Mouse (Mus musculus): Measurements from ENCODE around the gene Gm11992. TPM values are rescaled to one million over a fixed set of nuclear protein-coding genes. Genes with fewer than 3 reads are reported as not detected.

The Gm11992 gene
- total and polyA plus RNA-seq, 3 experiments = 0.55 to 1.1 (median 0.57) TPM

DNA sequence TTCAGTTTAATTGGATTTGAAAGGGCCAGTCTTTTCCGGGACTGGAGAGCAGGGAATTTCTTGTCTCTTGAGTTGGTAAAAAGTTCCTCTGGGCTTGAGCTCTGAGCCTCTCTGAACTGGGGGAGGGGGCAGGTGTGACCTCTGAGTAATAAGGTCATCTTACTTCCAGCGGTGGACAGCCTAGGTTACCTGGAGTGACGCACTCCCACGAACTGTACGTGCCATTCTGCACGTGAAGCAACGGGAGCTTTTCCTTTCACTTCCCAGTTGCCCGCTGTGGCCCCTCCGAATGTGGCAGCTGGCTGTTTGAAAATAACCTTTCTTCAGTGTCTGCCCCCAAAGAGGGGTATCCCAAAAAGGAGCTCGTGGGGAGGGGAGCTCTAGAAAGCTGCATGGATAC is 67.7 kb downstream of the Gm11992 start:
- no peak overlapping the region for H3K9ac ChIP-seq (ENCODE audit: low read depth, low read length)
- H3K36me3 ChIP-seq (ENCODE audit: control insufficient read depth, insufficient read depth, low read length) = no peaks in the 10 kb centered on the region
- TF ChIP-seq CTCF (IDR thresholded peaks at IDR 0.05) (no peak), EP300 (IDR thresholded peaks at IDR 0.05; ENCODE audit: insufficient read depth, low read depth, low read length) (no peak), POLR2A (IDR thresholded peaks at IDR 0.05; ENCODE audit: insufficient read depth, low read depth, low read length) (no peak)
- DNase-seq = no peak
- intact Hi-C loops (cut with DNase I) = no loop called here
- H3K4me3 ChIP-seq = no peak overlapping the region
- 9% methylated on average over 10 of the region's 10 CpGs for WGBS
- H3K27me3 ChIP-seq (ENCODE audit: control insufficient read depth, insufficient read depth, low read length) = no peaks in the 10 kb centered on the region
- no peaks in the 10 kb centered on the region for H3K79me2 ChIP-seq (replicated peaks; ENCODE audit: control insufficient read depth, insufficient read depth, low read length)
- H3K27ac ChIP-seq = no peak overlapping the region
- H3K4me1 ChIP-seq (ENCODE audit: control insufficient read depth, insufficient read depth, low read length) = peaks cover 4% of the 10 kb centered on the region; the same call in 1 of the 2 replicates

DNA sequence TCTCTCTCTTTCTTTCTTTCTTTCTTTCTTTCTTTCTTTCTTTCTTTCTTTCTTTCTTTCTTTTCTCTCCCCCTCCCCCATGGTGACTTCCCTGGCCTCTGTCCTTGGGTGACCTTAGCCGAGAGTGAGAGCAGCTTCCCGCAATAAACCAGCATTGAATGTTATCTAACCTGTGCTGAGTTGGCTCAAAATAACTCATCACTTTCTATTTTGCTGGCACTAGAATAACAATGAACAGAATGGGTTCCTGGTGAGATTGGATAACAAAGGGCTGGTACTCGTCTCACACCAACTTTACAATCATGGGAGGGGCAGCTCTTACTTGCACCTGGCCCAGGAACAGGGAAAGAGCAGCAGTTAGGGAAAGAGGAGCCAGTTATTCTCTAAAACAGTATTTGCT is 68.5 kb downstream of the Gm11992 start:
- intact Hi-C loops (cut with DNase I) = loop anchor here (1.0 kb wide), 1 partner anchor 106 kb away; the partner anchor contains the start of gene Hus1
- TF ChIP-seq CTCF (IDR thresholded peaks at IDR 0.05) = no peak
- no peak for TF ChIP-seq EP300 (IDR thresholded peaks at IDR 0.05; ENCODE audit: insufficient read depth, low read depth, low read length)
- no peak for TF ChIP-seq POLR2A (IDR thresholded peaks at IDR 0.05; ENCODE audit: insufficient read depth, low read depth, low read length)

DNA sequence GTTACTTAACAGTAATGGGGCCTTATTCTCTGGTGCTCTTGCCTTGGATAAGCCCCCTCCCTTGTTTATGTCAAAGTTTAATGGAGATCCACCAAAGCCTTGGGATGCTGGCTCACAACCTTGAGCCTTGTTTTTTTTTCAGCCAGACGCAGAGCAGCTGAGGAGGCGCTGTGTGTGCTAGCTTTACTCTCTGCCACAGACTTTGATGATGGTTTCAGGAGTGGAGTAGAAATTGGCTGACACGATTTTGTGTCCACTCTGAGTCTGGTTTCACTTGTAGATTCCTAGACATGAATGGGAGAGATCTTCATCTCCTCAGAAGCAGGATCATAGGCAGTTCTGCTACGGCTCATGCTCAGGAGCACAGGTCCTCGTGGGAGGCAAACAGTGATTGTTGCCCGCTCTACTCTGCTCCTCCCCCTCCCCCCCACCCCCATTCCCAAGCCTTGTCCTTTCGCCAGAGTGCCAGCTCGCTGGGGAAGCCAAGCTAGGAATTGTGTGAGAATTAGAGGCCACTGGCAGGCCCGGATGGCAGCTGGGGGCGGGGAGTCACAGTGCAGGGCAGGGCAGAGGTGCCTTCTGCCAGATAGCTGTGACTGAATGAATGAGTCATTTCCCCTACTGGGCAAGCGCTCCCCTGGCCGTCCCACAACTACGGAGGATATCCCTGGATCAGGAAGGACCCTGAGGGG is 69.1 kb downstream of the Gm11992 start:
- intact Hi-C loops (cut with DNase I) = loop anchor here (1.0 kb wide), 1 partner anchor 106 kb away; the partner anchor contains the start of gene Hus1
- TF ChIP-seq CTCF (IDR thresholded peaks at IDR 0.05) = no peak
- no peak for TF ChIP-seq EP300 (IDR thresholded peaks at IDR 0.05; ENCODE audit: insufficient read depth, low read depth, low read length)
- H3K9ac ChIP-seq (ENCODE audit: low read depth, low read length) = peak overlapping the region; percentile 61
- H3K27me3 ChIP-seq (ENCODE audit: control insufficient read depth, insufficient read depth, low read length) = no peaks in the 10 kb centered on the region
- H3K4me1 ChIP-seq (ENCODE audit: control insufficient read depth, insufficient read depth, low read length) = peaks cover 4% of the 10 kb centered on the region; the same call in 1 of the 2 replicates
- H3K4me3 ChIP-seq = peak overlapping the region; percentile 60
- H3K27ac ChIP-seq = peak overlapping the region; percentile 64
- DNase-seq = peak; percentile 64 to 79
- H3K79me2 ChIP-seq (replicated peaks; ENCODE audit: control insufficient read depth, insufficient read depth, low read length) = no peaks in the 10 kb centered on the region
- 1% methylated on average over 13 of the region's 13 CpGs for WGBS
- H3K36me3 ChIP-seq (ENCODE audit: control insufficient read depth, insufficient read depth, low read length) = no peaks in the 10 kb centered on the region

More for the DNA sequence above, 68.5 kb downstream of the Gm11992 start:
- no peak for DNase-seq
- H3K4me1 ChIP-seq (ENCODE audit: control insufficient read depth, insufficient read depth, low read length) = peaks cover 4% of the 10 kb centered on the region; the same call in 1 of the 2 replicates
- no peak overlapping the region for H3K9ac ChIP-seq (ENCODE audit: low read depth, low read length)
- H3K36me3 ChIP-seq (ENCODE audit: control insufficient read depth, insufficient read depth, low read length) = no peaks in the 10 kb centered on the region
- peak overlapping the region; percentile 47 for H3K27ac ChIP-seq
- no peaks in the 10 kb centered on the region for H3K79me2 ChIP-seq (replicated peaks; ENCODE audit: control insufficient read depth, insufficient read depth, low read length)
- H3K4me3 ChIP-seq = no peak overlapping the region
- H3K27me3 ChIP-seq (ENCODE audit: control insufficient read depth, insufficient read depth, low read length) = no peaks in the 10 kb centered on the region
- 3% methylated on average over 3 of the region's 3 CpGs for WGBS

DNA sequence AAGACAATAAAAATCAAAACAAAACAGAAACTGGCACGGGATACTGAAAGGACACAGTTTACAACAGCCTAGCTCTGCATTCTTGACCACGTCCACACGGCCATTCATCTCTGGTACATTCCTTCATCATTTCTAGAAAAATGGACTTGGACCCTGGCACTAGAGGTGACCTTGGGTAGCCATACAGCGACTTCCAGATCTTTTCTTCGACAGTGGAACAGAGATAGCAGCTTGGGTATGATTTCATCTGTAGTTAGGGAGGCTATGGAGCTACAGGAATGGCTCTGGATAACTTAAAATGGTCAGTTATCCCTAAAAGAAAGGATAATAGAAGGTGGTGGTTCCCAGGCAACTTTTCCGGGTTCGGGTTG is 69.6 kb downstream of the Gm11992 start, which contains the start of gene Upp1:
Gene Upp1, plus strand, starts transcription at position 54 of the 371 bp plus-strand sequence.
- no peak for TF ChIP-seq CTCF (IDR thresholded peaks at IDR 0.05)
- no peak for TF ChIP-seq EP300 (IDR thresholded peaks at IDR 0.05; ENCODE audit: insufficient read depth, low read depth, low read length)
- TF ChIP-seq POLR2A (IDR thresholded peaks at IDR 0.05; ENCODE audit: insufficient read depth, low read depth, low read length) = no peak
- H3K79me2 ChIP-seq (replicated peaks; ENCODE audit: control insufficient read depth, insufficient read depth, low read length) = no peaks in the 10 kb centered on the region
- peak within 1 kb of the TSS; percentile 60 for H3K4me3 ChIP-seq
- H3K27ac ChIP-seq = peak within 1 kb of the TSS; percentile 64
- H3K36me3 ChIP-seq (ENCODE audit: control insufficient read depth, insufficient read depth, low read length) = no peaks in the 10 kb centered on the region
- intact Hi-C loops (cut with DNase I) = no loop called here
- H3K9ac ChIP-seq (ENCODE audit: low read depth, low read length) = peak within 1 kb of the TSS; percentile 61
- 1% methylated on average over 7 of the region's 7 CpGs for WGBS
- peaks cover 4% of the 10 kb centered on the region; the same call in 1 of the 2 replicates for H3K4me1 ChIP-seq (ENCODE audit: control insufficient read depth, insufficient read depth, low read length)
- DNase-seq = no peak
- no peaks in the 10 kb centered on the region for H3K27me3 ChIP-seq (ENCODE audit: control insufficient read depth, insufficient read depth, low read length)

DNA sequence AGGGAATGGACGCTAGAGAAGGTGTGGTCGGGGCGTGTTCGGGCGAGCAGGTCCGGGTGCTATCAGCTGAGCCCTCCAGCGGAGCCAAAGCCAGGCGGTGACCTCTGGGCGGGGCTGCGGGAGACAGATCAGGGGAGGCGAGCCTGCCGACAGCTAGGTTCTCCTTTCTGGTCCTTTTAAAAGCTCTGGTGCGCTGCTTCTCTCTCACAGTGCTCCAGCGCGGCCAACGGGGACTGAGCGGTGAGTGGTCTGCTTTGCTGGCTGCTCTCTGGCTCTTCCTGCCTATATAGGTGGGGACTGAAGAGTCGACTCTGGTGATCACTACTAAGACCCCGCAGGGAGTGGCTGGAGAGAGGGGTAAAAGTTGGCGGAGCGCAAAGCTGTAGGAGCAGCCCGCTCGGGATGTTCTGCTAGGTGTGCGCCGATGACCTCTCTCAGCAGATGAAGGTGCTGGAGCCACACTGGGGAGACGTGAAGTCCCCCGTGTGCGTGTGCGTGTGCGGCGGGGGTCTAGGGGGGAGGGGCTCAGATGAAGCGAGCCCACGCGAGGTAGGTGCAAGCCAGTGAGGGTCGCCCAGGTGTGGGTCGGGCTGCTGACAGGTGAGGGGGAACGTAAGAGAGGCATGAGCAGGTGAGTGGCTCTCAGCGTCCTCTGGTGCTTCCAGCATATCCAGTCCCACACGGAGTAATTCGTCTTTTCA is 70.2 kb downstream of the Gm11992 start:
- intact Hi-C loops (cut with DNase I) = no loop called here
- peak; percentile 67 to 69 for DNase-seq
- under 1% methylated on average over 40 of the region's 40 CpGs for WGBS

More for the DNA sequence above, 70.2 kb downstream of the Gm11992 start:
- H3K4me3 ChIP-seq = peak overlapping the region; percentile 60
- TF ChIP-seq CTCF (IDR thresholded peaks at IDR 0.05) (no peak), EP300 (IDR thresholded peaks at IDR 0.05; ENCODE audit: insufficient read depth, low read depth, low read length) (no peak), POLR2A (IDR thresholded peaks at IDR 0.05; ENCODE audit: insufficient read depth, low read depth, low read length) (no peak)
- H3K79me2 ChIP-seq (replicated peaks; ENCODE audit: control insufficient read depth, insufficient read depth, low read length) = no peaks in the 10 kb centered on the region
- peak overlapping the region; percentile 61 for H3K9ac ChIP-seq (ENCODE audit: low read depth, low read length)
- no peaks in the 10 kb centered on the region for H3K36me3 ChIP-seq (ENCODE audit: control insufficient read depth, insufficient read depth, low read length)
- H3K4me1 ChIP-seq (ENCODE audit: control insufficient read depth, insufficient read depth, low read length) = peaks cover 4% of the 10 kb centered on the region; the same call in 1 of the 2 replicates
- peak overlapping the region; percentile 64 for H3K27ac ChIP-seq
- no peaks in the 10 kb centered on the region for H3K27me3 ChIP-seq (ENCODE audit: control insufficient read depth, insufficient read depth, low read length)

Other genes starting within 250 kb of the Gm11992 start
- gene Pkd1l1, start 75.3 kb upstream of the Gm11992 start, total RNA-seq (2021) = under 1 TPM in 1 of 2 experiments, not detected in 1; 0.25 TPM
- gene Pkd1l1, start 75.3 kb upstream of the Gm11992 start, polyA plus RNA-seq (2012; rRNA removed) = 0.03 and 0.27 TPM in 2 replicates
- 10 to 100 TPM in 1 of 2 experiments, 1 to 10 TPM in 1; 9.6 to 11.1 TPM for gene Hus1, start 37.4 kb upstream of the Gm11992 start, total RNA-seq (2021)
- 7.5 and 12.4 TPM in 2 replicates for gene Hus1, start 37.4 kb upstream of the Gm11992 start, polyA plus RNA-seq (2012; rRNA removed)
- 1 to 10 TPM; 2.1 to 2.6 TPM for gene Sun3, start 397 bp downstream of the Gm11992 start, total RNA-seq (2021)
- 0.23 TPM in 2 replicates for gene Sun3, start 397 bp downstream of the Gm11992 start, polyA plus RNA-seq (2012; rRNA removed)
- 1 to 10 TPM; 4.6 to 5.2 TPM for gene Upp1, start 69.5 kb downstream of the Gm11992 start, total RNA-seq (2021)
- gene Upp1, start 69.5 kb downstream of the Gm11992 start, polyA plus RNA-seq (2012; rRNA removed) = 7.4 and 9.9 TPM in 2 replicates
- gene Abca13, start 143.3 kb downstream of the Gm11992 start, total RNA-seq (2021) = not detected
- 0.02 TPM in 1 of 2 replicates, not detected in the other for gene Abca13, start 143.3 kb downstream of the Gm11992 start, polyA plus RNA-seq (2012; rRNA removed)